Mouse (Mus musculus) intestine, embryonic 15.5 days (tissue): Measurements from ENCODE around the gene Mucl2. TPM values are rescaled to one million over a fixed set of nuclear protein-coding genes. Genes with fewer than 3 reads are reported as not detected.
"Not testable (repeated sequence)": the region's sequence is repeated elsewhere in the genome, so short reads cannot be mapped to it uniquely, and the experiment has no call there.

Source experiments
- ATAC-seq: fragments of 200-750 bp; cut with Nextera tagmentation; 2 replicates; pipeline ENCODE4 v1.8.0; 2017; ENCODE audit warnings: moderate TSS enrichment, moderate library complexity
- H3K27ac ChIP-seq: fragments of 300-500 bp; sonication (generic); 2 replicates; pipeline ENCODE4 v1.5.1; 2015; ENCODE audit warnings: mild to moderate bottlenecking, inconsistent platforms
- H3K27me3 ChIP-seq: fragments of 300-500 bp; sonication (generic); replicated peaks from 2 replicates; pipeline ENCODE4 v1.6.1; 2015; ENCODE audit warnings: inconsistent platforms
- H3K36me3 ChIP-seq: fragments of 300-500 bp; sonication (generic); 2 replicates; pipeline ENCODE4 v1.6.1; 2015; ENCODE audit warnings: inconsistent platforms
- H3K4me1 ChIP-seq: fragments of 300-500 bp; sonication (generic); replicated peaks from 2 replicates; pipeline ENCODE4 v1.6.1; 2015; ENCODE audit warnings: inconsistent platforms
- H3K4me2 ChIP-seq: fragments of 300-500 bp; sonication (generic); replicated peaks from 2 replicates; pipeline ENCODE4 v1.6.1; 2015; ENCODE audit warnings: mild to moderate bottlenecking, inconsistent platforms
- H3K4me3 ChIP-seq: fragments of 300-500 bp; sonication (generic); replicated peaks from 2 replicates; pipeline ENCODE4 v1.5.1; 2015; ENCODE audit warnings: inconsistent platforms
- H3K9ac ChIP-seq: fragments of 300-500 bp; sonication (generic); 2 replicates; pipeline ENCODE4 v1.6.1; 2015; ENCODE audit warnings: inconsistent platforms
- H3K9me3 ChIP-seq: fragments of 300-500 bp; sonication (generic); 2 replicates; pipeline ENCODE4 v1.6.1; 2016; ENCODE audit warnings: inconsistent platforms
- WGBS: fragments of 180-500 bp; shearing (Covaris S2); methylation state at CpG from one replicate; pipeline ENCODE4 v1.1.7; 2015; 5-methylcytosine and 5-hydroxymethylcytosine counted together
- polyA plus RNA-seq: library from polyadenylated mRNA; unstranded; fragments of >200 nt; fragmentation: Nextera tagmentation; extraction: Ambion mirVana; gene quantifications from 2 replicates; pipeline ENCODE4 v1.2.1, GENCODE M21; 2015

The Mucl2 gene
- not detected in 2 replicates for polyA plus RNA-seq

GRCm38 (mm10) chr15:103899212-103899611 is at the start of gene Mucl2:
Gene Mucl2, minus strand, starts transcription at chr15:103899312.
- no peaks in the 10 kb centered on the region for H3K4me1 ChIP-seq
- H3K27me3 ChIP-seq: no peaks in the 10 kb centered on the region
- no peak for ATAC-seq
- no peaks in the 10 kb centered on the region for H3K36me3 ChIP-seq
- H3K27ac ChIP-seq: no peak within 1 kb of the TSS
- no peak within 1 kb of the TSS for H3K4me3 ChIP-seq
- H3K9ac ChIP-seq: no peak within 1 kb of the TSS
- H3K9me3 ChIP-seq: no peaks in the 10 kb centered on the region
- 79% methylated on average over 1 of the region's 1 CpGs for WGBS
- no peak within 1 kb of the TSS for H3K4me2 ChIP-seq

GRCm38 (mm10) chr15:103913061-103913460 is 13.9 kb upstream of the Mucl2 start:
- H3K9ac ChIP-seq, H3K36me3 ChIP-seq, H3K27ac ChIP-seq, H3K4me2 ChIP-seq, ATAC-seq, H3K4me1 ChIP-seq, H3K9me3 ChIP-seq, H3K4me3 ChIP-seq, H3K27me3 ChIP-seq: not testable (repeated sequence)
- WGBS: 36% methylated on average over 1 of the region's 1 CpGs

Other genes with a start within 250 kb of the Mucl2 start
- not detected in 2 replicates for gene Mucl1, start 143.8 kb downstream of the Mucl2 start, polyA plus RNA-seq